Mouse (Mus musculus): ENCODE results near the gene Ndufa11. TPM values are rescaled to one million over a fixed set of nuclear protein-coding genes. Genes with fewer than 3 reads are reported as not detected.
A peak's percentile ranks its signal among the peaks of the same experiment; 100 is the strongest.

The Ndufa11 gene
- polyA plus RNA-seq, 1 experiment, result 662 TPM

DNA sequence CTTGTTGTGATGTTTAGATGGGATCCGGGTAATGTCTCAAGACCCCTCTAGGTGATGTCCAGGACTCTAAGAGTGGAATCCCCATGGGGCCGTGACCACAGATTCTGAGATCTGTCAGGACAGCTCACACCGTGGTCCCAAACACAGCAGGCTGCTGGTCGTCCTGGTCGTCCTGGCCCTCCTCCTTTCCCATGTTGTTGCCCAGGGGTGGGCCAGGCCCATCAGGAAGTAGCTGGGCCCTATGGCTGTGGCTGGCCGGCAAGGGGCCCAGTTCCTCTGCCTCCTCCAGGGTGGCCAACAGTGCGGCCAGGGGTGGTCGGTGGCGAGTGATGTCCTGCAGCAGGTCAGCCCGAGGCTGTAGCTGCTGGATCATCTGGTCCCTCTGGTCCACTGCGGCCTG is 2.2 kb upstream of the Ndufa11 start:
- 82% methylated on average over 11 of the region's 11 CpGs for WGBS
- DNase-seq (ENCODE audit: low read depth, low spot score), result no peak

- no peak for DNase-seq (ENCODE audit: low read depth, low spot score)
These were observed 1.5 kb upstream of the Ndufa11 start for GRCm38 (mm10) chr17:56715914-56716654.

DNA sequence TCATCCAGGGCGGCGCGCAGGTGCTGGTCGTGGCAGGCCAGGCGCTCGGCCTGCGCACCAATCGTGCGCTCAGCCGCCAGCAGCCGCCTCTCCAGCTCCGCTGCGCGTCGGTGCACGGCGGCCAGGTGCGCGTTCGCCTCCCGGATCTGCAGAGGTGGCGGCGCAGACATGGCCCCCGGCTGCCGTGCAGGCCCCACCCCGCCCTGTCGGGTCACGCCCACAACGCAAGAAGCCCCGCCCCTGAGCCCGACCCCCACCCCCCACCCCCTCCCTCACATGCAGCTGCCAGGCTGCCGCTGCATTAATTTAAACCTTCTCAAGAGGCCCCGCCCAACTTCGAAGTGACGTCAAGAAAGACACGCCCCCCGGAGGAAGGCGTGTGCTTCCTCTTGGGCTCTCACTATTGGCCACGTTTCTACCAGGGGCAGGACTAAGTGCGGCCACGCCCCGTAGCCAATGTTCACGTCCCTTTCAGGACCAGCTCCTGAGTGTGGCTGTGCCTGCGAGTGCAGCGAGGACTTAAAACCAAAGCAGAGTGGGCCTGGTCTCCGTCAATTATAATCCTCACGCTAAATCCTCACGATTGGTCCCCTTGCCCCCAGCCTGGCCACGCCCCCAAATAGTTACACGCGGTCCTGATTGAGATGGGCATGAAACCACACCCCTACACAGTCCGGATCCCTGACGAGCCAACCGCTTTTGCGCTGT is 758 bp upstream of the Ndufa11 start:
- peak; percentile 97 for DNase-seq (ENCODE audit: low read depth, low spot score)
- under 1% methylated on average over 55 of the region's 55 CpGs for WGBS

More at GRCm38 (mm10) chr17:56715914-56716654, 1.5 kb upstream of the Ndufa11 start:
- WGBS, result 19% methylated on average over 22 of the region's 22 CpGs

- 63% methylated on average over 5 of the region's 5 CpGs for WGBS
- no peak for DNase-seq (ENCODE audit: low read depth, low spot score)
These were observed 4.9 kb downstream of the Ndufa11 start for GRCm38 (mm10) chr17:56722441-56722840.

DNA sequence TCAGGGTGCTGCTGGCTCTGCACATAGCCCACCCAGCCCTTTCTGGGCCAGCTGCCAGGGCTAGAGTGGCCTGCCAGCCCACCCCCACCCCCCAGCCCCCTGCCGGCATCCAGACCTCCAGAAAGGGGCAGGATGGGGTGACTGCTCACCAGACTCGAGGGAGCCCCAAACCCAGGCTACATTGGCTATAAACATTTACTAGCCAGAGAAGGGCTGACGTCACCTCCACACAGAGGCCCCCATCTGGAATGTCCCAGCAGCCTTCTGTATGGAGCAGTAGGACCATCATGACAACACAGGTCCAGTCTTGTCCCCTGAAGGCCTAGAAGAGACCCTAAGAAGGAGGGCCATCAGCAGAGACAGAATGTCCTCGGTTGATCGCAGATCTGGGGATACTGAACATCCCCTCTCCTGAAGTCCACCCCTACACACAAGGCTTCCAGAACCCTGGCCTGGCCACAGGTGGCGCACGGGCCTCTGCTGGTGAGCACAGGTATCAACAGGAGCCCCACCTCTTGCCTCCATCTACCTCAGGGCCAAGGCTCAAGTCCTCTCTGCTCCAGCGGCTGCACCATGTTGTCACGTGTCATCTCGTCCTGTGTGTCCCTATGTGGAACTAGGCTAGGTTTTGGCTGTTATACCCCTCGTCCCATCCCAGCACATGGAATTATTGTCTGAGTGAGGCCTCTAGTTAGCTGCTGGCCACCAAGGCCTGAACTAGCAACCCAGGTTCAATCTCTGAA is 6.0 kb downstream of the Ndufa11 start:
- WGBS, result 78% methylated on average over 11 of the region's 11 CpGs
- DNase-seq (ENCODE audit: low read depth, low spot score), result no peak

- DNase-seq (ENCODE audit: low read depth, low spot score), result no peak
These were observed 9.6 kb downstream of the Ndufa11 start for GRCm38 (mm10) chr17:56727029-56727649.

GRCm38 (mm10) chr17:56727659-56728058 is 10.1 kb downstream of the Ndufa11 start:
- no peak for DNase-seq (ENCODE audit: low read depth, low spot score)
- 17% methylated on average over 12 of the region's 12 CpGs for WGBS

More at GRCm38 (mm10) chr17:56727029-56727649, 9.6 kb downstream of the Ndufa11 start:
- 26% methylated on average over 7 of the region's 7 CpGs for WGBS

DNA sequence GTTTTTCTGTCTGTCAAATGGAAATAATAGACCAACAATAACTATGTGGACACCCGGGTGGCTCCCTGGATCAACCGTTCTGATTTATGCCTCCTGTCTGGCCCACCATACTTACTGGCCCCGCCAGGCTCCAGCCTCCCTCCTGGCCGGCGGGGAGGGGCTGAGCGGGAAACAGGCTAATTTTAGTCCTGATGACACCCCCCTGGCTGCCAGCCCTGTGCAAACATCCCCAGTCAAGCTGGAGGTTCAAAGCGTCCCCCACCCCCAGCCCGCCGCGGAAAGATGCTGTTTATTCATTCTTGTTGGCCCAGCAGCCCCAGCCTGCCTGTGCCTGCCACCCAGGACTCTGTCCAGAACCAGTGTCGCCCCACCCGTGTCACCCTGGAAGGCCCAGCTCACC is 10.6 kb downstream of the Ndufa11 start:
- DNase-seq (ENCODE audit: low read depth, low spot score), result no peak

GRCm38 (mm10) chr17:56729151-56729550 is 11.6 kb downstream of the Ndufa11 start:
- DNase-seq (ENCODE audit: low read depth, low spot score), result no peak
- 24% methylated on average over 6 of the region's 6 CpGs for WGBS

More for the DNA sequence above, 10.6 kb downstream of the Ndufa11 start:
- WGBS, result 17% methylated on average over 12 of the region's 12 CpGs

- no peak for DNase-seq (ENCODE audit: low read depth, low spot score)
- 77% methylated on average over 2 of the region's 2 CpGs for WGBS
These were observed 12.1 kb downstream of the Ndufa11 start for GRCm38 (mm10) chr17:56729656-56730055.

GRCm38 (mm10) chr17:56736534-56736933 is 19.0 kb downstream of the Ndufa11 start:
- WGBS, result 41% methylated on average over 8 of the region's 8 CpGs
- no peak for DNase-seq (ENCODE audit: low read depth, low spot score)

- no peak for DNase-seq (ENCODE audit: low read depth, low spot score)
- WGBS, result 76% methylated on average over 10 of the region's 10 CpGs
These were observed 20.7 kb downstream of the Ndufa11 start for GRCm38 (mm10) chr17:56738221-56738620.

- WGBS, result 80% methylated on average over 17 of the region's 17 CpGs
- no peak for DNase-seq (ENCODE audit: low read depth, low spot score)
These were observed 22.7 kb downstream of the Ndufa11 start for GRCm38 (mm10) chr17:56740118-56740787.

DNA sequence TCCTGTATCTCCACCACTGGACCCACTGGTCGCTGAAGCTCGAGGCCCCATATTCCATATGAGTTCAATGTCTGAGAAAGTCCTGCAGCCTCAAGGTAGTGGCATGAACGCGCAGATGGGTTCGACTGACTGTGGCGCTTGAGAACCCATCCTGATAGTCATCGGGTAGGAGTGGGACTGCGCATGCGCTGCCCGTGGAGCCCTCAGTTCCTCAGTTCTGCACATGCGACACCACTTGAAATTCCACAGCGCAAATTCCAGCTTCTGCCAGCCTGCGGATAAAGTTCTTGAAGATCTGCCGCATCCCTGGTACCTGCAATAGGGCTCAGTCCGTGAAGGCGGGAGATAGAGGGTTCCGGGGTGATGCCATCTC is 23.2 kb downstream of the Ndufa11 start:
- no peak for DNase-seq (ENCODE audit: low read depth, low spot score)
- 79% methylated on average over 17 of the region's 17 CpGs for WGBS

DNA sequence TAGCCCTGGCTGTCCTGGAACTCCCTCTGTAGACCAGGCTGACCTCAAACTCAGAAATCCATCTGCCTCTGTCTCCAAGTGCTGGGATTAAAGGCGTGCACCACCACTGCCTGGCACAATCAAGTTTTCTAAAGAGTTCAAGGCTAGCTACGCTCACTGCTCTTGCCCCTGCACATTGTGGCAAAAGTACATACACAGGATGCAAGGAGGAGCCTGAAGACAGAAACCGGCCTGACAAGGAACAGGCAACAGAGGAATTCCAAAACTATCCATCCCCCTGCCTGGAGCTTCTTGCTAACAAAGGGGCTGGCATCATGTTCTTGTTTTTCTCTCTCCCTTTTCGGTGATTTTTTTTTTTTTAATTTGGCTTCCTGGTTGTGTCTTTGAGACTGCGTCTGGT is 26.6 kb downstream of the Ndufa11 start:
- 38% methylated on average over 5 of the region's 5 CpGs for WGBS
- DNase-seq (ENCODE audit: low read depth, low spot score), result no peak

DNA sequence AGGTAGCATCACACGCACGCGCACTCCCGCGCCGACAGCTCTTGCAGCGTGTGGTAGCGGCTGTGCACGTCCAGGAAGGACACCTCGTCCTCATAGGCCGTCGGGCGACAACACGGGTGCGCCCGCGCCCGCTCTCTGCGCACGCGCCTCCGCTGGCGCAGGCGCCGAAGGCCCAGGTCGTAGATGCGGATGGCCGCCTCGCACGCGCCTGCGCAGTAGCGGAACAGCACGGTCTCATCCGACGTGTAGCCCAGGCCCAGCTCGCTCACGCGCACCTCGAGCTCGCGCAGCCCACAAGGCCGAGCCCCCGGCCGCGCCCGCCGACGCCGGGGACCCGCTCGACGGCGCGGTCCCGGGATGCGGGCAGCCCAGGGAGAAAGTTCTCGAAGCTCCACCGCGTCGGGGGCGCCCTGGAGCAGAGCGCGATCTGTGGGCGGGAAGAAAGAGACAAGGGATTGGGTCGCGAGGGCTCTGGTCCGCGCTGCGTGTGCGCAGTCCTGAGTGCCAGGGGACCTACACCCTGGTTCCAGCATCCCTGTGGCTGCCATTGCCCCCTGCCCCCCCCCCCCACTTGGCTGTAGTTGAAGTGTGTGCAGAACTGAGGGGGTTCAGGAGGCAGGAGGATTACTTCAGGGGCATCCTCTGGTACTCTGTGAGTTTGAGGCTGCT is 34.0 kb downstream of the Ndufa11 start:
- WGBS, result 62% methylated on average over 71 of the region's 71 CpGs
- no peak for DNase-seq (ENCODE audit: low read depth, low spot score)

- WGBS, result 21% methylated on average over 15 of the region's 15 CpGs
- no peak for DNase-seq (ENCODE audit: low read depth, low spot score)
These were observed 35.9 kb downstream of the Ndufa11 start for GRCm38 (mm10) chr17:56753452-56753851.

GRCm38 (mm10) chr17:56754271-56755185 is 37.0 kb downstream of the Ndufa11 start:
- WGBS, result 26% methylated on average over 36 of the region's 36 CpGs
- DNase-seq (ENCODE audit: low read depth, low spot score), result no peak
